Mouse (Mus musculus) left cerebral cortex, adult 8-10 months (tissue): Measurements from ENCODE around the gene Mthfd1l. TPM values are rescaled to one million over a fixed set of nuclear protein-coding genes. Genes with fewer than 3 reads are reported as not detected.
"Not testable (repeated sequence)": the region's sequence is repeated elsewhere in the genome, so short reads cannot be mapped to it uniquely, and the experiment has no call there.

Experiments
- DNase-seq, 2 experiments: peaks; one replicate each; pipeline ENCODE4 v3.0.0; 2022; ENCODE audit warnings: low spot score in 2 of 2
- total RNA-seq, 4 experiments: library from RNA; stranded (reverse); gene quantifications; 2 replicates each; pipeline ENCODE4 v1.2.4; 2022

Gene Mthfd1l
- total RNA-seq, 4 experiments from 2014 or later = 10.7 to 14.4 (median 12.5) TPM

GRCm38 (mm10) chr10:4041691-4042090, 68.8 kb downstream of the Mthfd1l start:
- peak in 1 of 2 experiments; percentile 15 for DNase-seq

- no peak for DNase-seq
Measured at GRCm38 (mm10) chr10:4044421-4044820, 71.5 kb downstream of the Mthfd1l start.

GRCm38 (mm10) chr10:4046496-4046895, 73.6 kb downstream of the Mthfd1l start:
- no peak for DNase-seq

GRCm38 (mm10) chr10:4047666-4048065, 74.7 kb downstream of the Mthfd1l start:
- DNase-seq = no peak

GRCm38 (mm10) chr10:4050236-4050635, 77.3 kb downstream of the Mthfd1l start:
- no peak for DNase-seq

GRCm38 (mm10) chr10:4052711-4053110, 79.8 kb downstream of the Mthfd1l start:
- DNase-seq = no peak

- DNase-seq = no peak
Measured at GRCm38 (mm10) chr10:4053278-4054061, 80.6 kb downstream of the Mthfd1l start.

GRCm38 (mm10) chr10:4054589-4054988, 81.7 kb downstream of the Mthfd1l start:
- DNase-seq = no peak

- no peak for DNase-seq
Measured at GRCm38 (mm10) chr10:4057397-4057796, 84.5 kb downstream of the Mthfd1l start.

GRCm38 (mm10) chr10:4057832-4058231, 84.9 kb downstream of the Mthfd1l start:
- no peak for DNase-seq

GRCm38 (mm10) chr10:4061071-4061987, 88.4 kb downstream of the Mthfd1l start:
- no peak for DNase-seq

GRCm38 (mm10) chr10:4063537-4063936, 90.6 kb downstream of the Mthfd1l start:
- DNase-seq = no peak

- no peak for DNase-seq
Measured at GRCm38 (mm10) chr10:4065295-4066084, 92.6 kb downstream of the Mthfd1l start.

- DNase-seq = no peak
Measured at GRCm38 (mm10) chr10:4069258-4069826, 96.4 kb downstream of the Mthfd1l start.

- DNase-seq = no peak
Measured at GRCm38 (mm10) chr10:4070061-4070460, 97.1 kb downstream of the Mthfd1l start.

GRCm38 (mm10) chr10:4071069-4071844, 98.3 kb downstream of the Mthfd1l start:
- DNase-seq = no peak

- DNase-seq = no peak
Measured at GRCm38 (mm10) chr10:4071845-4072345, 99.0 kb downstream of the Mthfd1l start.

- DNase-seq = not testable (repeated sequence)
Measured at GRCm38 (mm10) chr10:4072491-4072890, 99.6 kb downstream of the Mthfd1l start.

- no peak for DNase-seq
Measured at GRCm38 (mm10) chr10:4078220-4078840, 105.4 kb downstream of the Mthfd1l start.
